In genomic region chr2:102134510-102135262, GRCm38 (mm10) we compare ENCODE assay signal across 10 mouse cellular contexts. TPM values are rescaled to one million over a fixed set of nuclear protein-coding genes. Genes with fewer than 3 reads are reported as not detected.
DNase-seq lines count a peak whose midpoint lies in the region; ATAC-seq lines count a peak whose summit lies in the region.
"Had no signal": no experiment of that assay in that cellular context is flagged by ENCODE, and none has a peak within 500 bp of the region (broad histone marks: within the 10 kb centered on the region; RNA-seq: fewer than 3 reads in every experiment).

No protein-coding gene starts in this region.

- ATAC-seq in embryonic facial prominence, embryonic 14.5 days (ENCODE audit: low read depth) = no peak

- 0 out of 2 replicates have a peak overlapping the region, but pooled peaks have one; percentile 22 for H3K27ac ChIP-seq in embryonic facial prominence, embryonic 14.5 days (replicated peaks; ENCODE audit: low read depth, low read length)
- no peak overlapping the region for H3K27ac ChIP-seq in heart, embryonic 10.5 days
- H3K27ac ChIP-seq: liver, embryonic 15.5 days had no signal

- 57% methylated on average over 9 of the region's 9 CpGs for WGBS in embryonic facial prominence, embryonic 14.5 days
- 83% methylated on average over 9 of the region's 9 CpGs for WGBS in heart, embryonic 10.5 days

- H3K36me3 ChIP-seq in embryonic facial prominence, embryonic 14.5 days (ENCODE audit: control insufficient read depth, insufficient read depth, low read length) = no peaks in the 10 kb centered on the region
- no peaks in the 10 kb centered on the region for H3K36me3 ChIP-seq in heart, embryonic 10.5 days
- H3K36me3 ChIP-seq: liver, embryonic 15.5 days had no signal

- H3K9ac ChIP-seq in embryonic facial prominence, embryonic 14.5 days (ENCODE audit: low read depth, low read length) = no peak overlapping the region
- H3K9ac ChIP-seq: liver, embryonic 15.5 days had no signal

- no peak overlapping the region for H3K4me2 ChIP-seq in embryonic facial prominence, embryonic 14.5 days (ENCODE audit: low read depth, low read length)
- H3K4me2 ChIP-seq: liver, embryonic 15.5 days had no signal

- H3K4me3 ChIP-seq in embryonic facial prominence, embryonic 14.5 days (ENCODE audit: low read depth, low read length) = no peak overlapping the region
- H3K4me3 ChIP-seq in heart, embryonic 10.5 days = no peak overlapping the region
- H3K4me3 ChIP-seq: erythroblast, embryonic 14.5 days; liver, embryonic 15.5 days had no signal

- H3K27me3 ChIP-seq in embryonic facial prominence, embryonic 14.5 days (replicated peaks; ENCODE audit: control insufficient read depth, insufficient read depth, low read length) = no peaks in the 10 kb centered on the region
- H3K27me3 ChIP-seq in heart, embryonic 10.5 days (ENCODE audit: insufficient read depth, poor library complexity, severe bottlenecking) = no peaks in the 10 kb centered on the region
- H3K27me3 ChIP-seq: liver, embryonic 15.5 days had no signal

- peaks cover 82% of the 10 kb centered on the region for H3K4me1 ChIP-seq in embryonic facial prominence, embryonic 14.5 days (ENCODE audit: control insufficient read depth, insufficient read depth, low read length)
- H3K4me1 ChIP-seq in heart, embryonic 10.5 days = peaks cover 26% of the 10 kb centered on the region

- H3K9me3 ChIP-seq in embryonic facial prominence, embryonic 14.5 days (ENCODE audit: control insufficient read depth, low read length) = no peaks in the 10 kb centered on the region
- H3K9me3 ChIP-seq in heart, embryonic 10.5 days = no peaks in the 10 kb centered on the region
- H3K9me3 ChIP-seq: liver, embryonic 15.5 days had no signal

- peak; percentile 46 for DNase-seq in lung, postnatal 10 days
- DNase-seq in lung, postnatal 25 days (ENCODE audit: low spot score) = no peak
- DNase-seq in embryonic facial prominence, embryonic 14.5 days (ENCODE audit: low spot score) = peak; percentile 73
- DNase-seq in layer of hippocampus, postnatal 25 days (ENCODE audit: extremely low spot score in 1 of 2, low spot score in 1 of 2) = peak; percentile 58 to 72
- peak; percentile 79 for DNase-seq in right cerebral cortex, postnatal 4 days
- DNase-seq in thymus, postnatal 0 days (ENCODE audit: low spot score) = no peak
- DNase-seq in heart, adult 11 months = no peak
- DNase-seq in heart, embryonic 10.5 days (ENCODE audit: low spot score) = no peak

RNA-seq across cellular contexts. Expression of gene Ldlrad3, which starts 51.5 kb away (rescaled TPM):
- 48.2 and 48.8 TPM in 2 replicates for polyA plus RNA-seq in embryonic facial prominence, embryonic 14.5 days (2014; fragmentation: Nextera tagmentation; extraction: Ambion mirVana)
- total RNA-seq in layer of hippocampus, postnatal 25 days (2021) = 10 to 100 TPM in 1 of 2 experiments, 1 to 10 TPM in 1; 9.2 to 11.5 TPM
- polyA plus RNA-seq in thymus, postnatal 0 days (2015; fragmentation: Nextera tagmentation; extraction: Ambion mirVana) = 10.3 and 13.6 TPM in 2 replicates
- 24.6 and 27.5 TPM in 2 replicates for polyA plus RNA-seq in heart, embryonic 10.5 days (2016; fragmentation: Nextera tagmentation; extraction: Ambion mirVana)
- polyA plus RNA-seq: erythroblast, embryonic 14.5 days had no signal

Comparison
In these comparisons a context has a peak if more than half of its experiments do, and no peak if none do; other contexts are left out.
1. DNase-seq: peak in lung, postnatal 10 days (single experiment), embryonic facial prominence, embryonic 14.5 days (single experiment), layer of hippocampus, postnatal 25 days (2 of 2) and right cerebral cortex, postnatal 4 days (single experiment); none in lung, postnatal 25 days (single experiment), thymus, postnatal 0 days (single experiment), heart, adult 11 months (single experiment) and heart, embryonic 10.5 days (single experiment).